15 mouse cellular contexts compared by ENCODE assay signal in genomic region chr6:17546825-17547224, GRCm38 (mm10).
DNase-seq lines count a peak whose midpoint lies in the region; ATAC-seq and TF ChIP-seq lines count a peak whose summit lies in the region.
"Had no signal": no experiment of that assay in that cellular context is flagged by ENCODE, and none has a peak within 500 bp of the region (broad histone marks: within the 10 kb centered on the region; RNA-seq: fewer than 3 reads in every experiment).

No protein-coding gene starts in this region.

- DNase-seq in heart, adult 11 months: peak; percentile 89
- DNase-seq in heart, postnatal 36 days: no peak
- DNase-seq in Muller cell, postnatal 12 days (ENCODE audit: inconsistent ontology term): peak; percentile 27
- peak in 1 of 2 experiments; percentile 35 for DNase-seq in heart, adult 2 months
- DNase-seq in heart, postnatal 4 days: peak; percentile 47
- no peak for DNase-seq in left cerebral cortex, adult 2 months (ENCODE audit: extremely low spot score in 1 of 2, low spot score in 2 of 2)
- DNase-seq: adrenal gland, postnatal 25 days; cerebellum, adult 18-20 months; gastrocnemius, postnatal 14 days; layer of hippocampus, adult 9-11 months; thymus, postnatal 36 days had no signal

- H3K9me3 ChIP-seq in forebrain, embryonic 12.5 days: no peaks in the 10 kb centered on the region
- H3K9me3 ChIP-seq: forebrain, embryonic 10.5 days; limb, embryonic 12.5 days had no signal

- H3K79me2 ChIP-seq in heart, adult 2 months (replicated peaks; ENCODE audit: control insufficient read depth, insufficient read depth, low read length): no peaks in the 10 kb centered on the region

- intact Hi-C loops in heart, postnatal 36 days (cut with DNase I): no loop called here
- intact Hi-C loops in heart, adult 2 months (cut with DNase I): no loop called here
- intact Hi-C loops in left cerebral cortex, adult 2 months (cut with DNase I): no loop called here

- no peaks in the 10 kb centered on the region; the same call in 1 of the 2 replicates for H3K4me1 ChIP-seq in heart, adult 2 months (ENCODE audit: control insufficient read depth, insufficient read depth, low read length)
- H3K4me1 ChIP-seq in forebrain, embryonic 12.5 days: no peaks in the 10 kb centered on the region
- H3K4me1 ChIP-seq: forebrain, embryonic 10.5 days had no signal

- TF ChIP-seq EP300 in heart, adult 2 months (IDR thresholded peaks at IDR 0.05; ENCODE audit: insufficient read depth, low read depth, low read length): no peak

- H3K27ac ChIP-seq in heart, adult 2 months: peak overlapping the region; percentile 57
- no peak overlapping the region for H3K27ac ChIP-seq in forebrain, embryonic 12.5 days
- H3K27ac ChIP-seq in left cerebral cortex, adult 2 months: no peak overlapping the region
- H3K27ac ChIP-seq: forebrain, embryonic 10.5 days; limb, embryonic 12.5 days had no signal

- TF ChIP-seq POLR2A in heart, adult 2 months (IDR thresholded peaks at IDR 0.05; ENCODE audit: insufficient read depth, low read depth, low read length): no peak

- H3K4me2 ChIP-seq in forebrain, embryonic 12.5 days: no peak overlapping the region
- H3K4me2 ChIP-seq: limb, embryonic 12.5 days had no signal

- 6% methylated on average over 5 of the region's 5 CpGs for WGBS in heart, adult 2 months
- WGBS in forebrain, embryonic 12.5 days: 72% methylated on average over 5 of the region's 5 CpGs

- no peak for TF ChIP-seq CTCF in heart, adult 2 months (IDR thresholded peaks at IDR 0.05)
- no peak for TF ChIP-seq CTCF in left cerebral cortex, adult 2 months (IDR thresholded peaks at IDR 0.05)

- no peaks in the 10 kb centered on the region for H3K27me3 ChIP-seq in heart, adult 2 months (ENCODE audit: control insufficient read depth, insufficient read depth, low read length)
- no peaks in the 10 kb centered on the region for H3K27me3 ChIP-seq in forebrain, embryonic 12.5 days
- H3K27me3 ChIP-seq: limb, embryonic 12.5 days had no signal

- no peaks in the 10 kb centered on the region for H3K36me3 ChIP-seq in heart, adult 2 months (ENCODE audit: control insufficient read depth, insufficient read depth, low read length)
- H3K36me3 ChIP-seq in forebrain, embryonic 12.5 days (replicated peaks): no peaks in the 10 kb centered on the region
- H3K36me3 ChIP-seq: forebrain, embryonic 10.5 days; limb, embryonic 12.5 days had no signal

- H3K4me3 ChIP-seq in heart, adult 2 months: no peak overlapping the region
- H3K4me3 ChIP-seq in forebrain, embryonic 12.5 days (replicated peaks): no peak overlapping the region
- H3K4me3 ChIP-seq in left cerebral cortex, adult 2 months: no peak overlapping the region
- H3K4me3 ChIP-seq: forebrain, embryonic 10.5 days; limb, embryonic 12.5 days had no signal

- ATAC-seq in cerebellum, adult (ENCODE audit: insufficient number of reproducible peaks, low FRiP score, low TSS enrichment): no peak
- ATAC-seq in forebrain, embryonic 12.5 days (ENCODE audit: low FRiP score): no peak

- H3K9ac ChIP-seq in heart, adult 2 months (ENCODE audit: low read depth, low read length): peak overlapping the region; percentile 45; the same call in 1 of the 2 replicates
- H3K9ac ChIP-seq in forebrain, embryonic 12.5 days: no peak overlapping the region
- H3K9ac ChIP-seq: limb, embryonic 12.5 days had no signal

Comparison
In these comparisons a context has a peak if more than half of its experiments do, and no peak if none do; other contexts are left out.
1. DNase-seq: peak in heart, adult 11 months (single experiment), Muller cell, postnatal 12 days (single experiment) and heart, postnatal 4 days (single experiment); none in heart, postnatal 36 days (0 of 2) and left cerebral cortex, adult 2 months (0 of 2).